Mouse (Mus musculus) lung, postnatal 10 days (tissue): ENCODE measurements around the gene Nkx2-2.
A peak's percentile ranks its signal among the peaks of the same experiment; 100 is the strongest.

Experiments
- DNase-seq: peaks from one replicate; pipeline ENCODE4 v3.0.0; 2021

The Nkx2-2 gene

GRCm38 (mm10) chr2:147193271-147194255 is at the start of gene Nkx2-2:
Gene Nkx2-2 (minus strand): TSS chr2:147194243.
- no peak for DNase-seq

- DNase-seq = no peak
These were observed 41.8 kb upstream of the Nkx2-2 start for GRCm38 (mm10) chr2:147235707-147236290.

- no peak for DNase-seq
These were observed 37.1 kb upstream of the Nkx2-2 start for GRCm38 (mm10) chr2:147231175-147231574.

- no peak for DNase-seq
These were observed 11.1 kb upstream of the Nkx2-2 start for GRCm38 (mm10) chr2:147205076-147205615.

- no peak for DNase-seq
These were observed 920 bp upstream of the Nkx2-2 start for GRCm38 (mm10) chr2:147194711-147195615.

GRCm38 (mm10) chr2:147192731-147193130 is 1.3 kb downstream of the Nkx2-2 start:
- no peak for DNase-seq

GRCm38 (mm10) chr2:147190316-147191021 is 3.6 kb downstream of the Nkx2-2 start:
- DNase-seq = peak; percentile 75

- DNase-seq = no peak
These were observed 4.3 kb downstream of the Nkx2-2 start for GRCm38 (mm10) chr2:147189546-147190315.

GRCm38 (mm10) chr2:147188871-147189545 is 5.0 kb downstream of the Nkx2-2 start:
- DNase-seq = no peak

- DNase-seq = no peak
These were observed 5.9 kb downstream of the Nkx2-2 start for GRCm38 (mm10) chr2:147188074-147188700.

GRCm38 (mm10) chr2:147187061-147187870 is 6.8 kb downstream of the Nkx2-2 start:
- DNase-seq = no peak

- DNase-seq = no peak
These were observed 7.8 kb downstream of the Nkx2-2 start for GRCm38 (mm10) chr2:147186261-147186681.

- DNase-seq = peak; percentile 7
These were observed 8.5 kb downstream of the Nkx2-2 start for GRCm38 (mm10) chr2:147185561-147185960.

GRCm38 (mm10) chr2:147184071-147184990 is 9.7 kb downstream of the Nkx2-2 start:
- no peak for DNase-seq

- no peak for DNase-seq
These were observed 10.5 kb downstream of the Nkx2-2 start for GRCm38 (mm10) chr2:147183521-147183920.

GRCm38 (mm10) chr2:147182709-147183260 is 11.3 kb downstream of the Nkx2-2 start:
- DNase-seq = no peak

GRCm38 (mm10) chr2:147181926-147182708 is 11.9 kb downstream of the Nkx2-2 start:
- no peak for DNase-seq
